Mouse (Mus musculus): ENCODE data around the gene Efcab9.
"Not testable (repeated sequence)": the region's sequence is repeated elsewhere in the genome, so short reads cannot be mapped to it uniquely, and the experiment has no call there.

Gene Efcab9

DNA sequence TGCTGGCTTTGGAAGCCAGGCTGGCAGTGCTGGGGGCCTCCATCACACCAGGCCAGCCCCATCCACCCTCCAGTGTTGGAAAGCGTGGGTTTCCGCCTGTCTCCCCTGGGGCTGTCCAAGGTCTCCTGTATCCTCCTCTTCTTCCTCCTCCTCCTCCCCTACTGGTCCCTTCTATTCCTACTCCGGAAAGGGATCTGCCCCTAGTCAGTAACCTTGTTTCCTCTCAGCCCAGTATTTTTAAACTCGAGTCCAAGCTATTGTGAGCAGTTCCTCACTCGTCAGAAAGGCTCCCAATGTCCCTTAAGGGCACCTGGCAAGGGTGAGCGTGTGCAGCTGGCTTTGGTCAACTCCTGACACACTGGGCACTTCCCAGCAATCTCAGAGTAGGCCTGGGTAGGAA is 6.6 kb upstream of the Efcab9 start:
- no peak for DNase-seq (ENCODE audit: low read depth)

DNA sequence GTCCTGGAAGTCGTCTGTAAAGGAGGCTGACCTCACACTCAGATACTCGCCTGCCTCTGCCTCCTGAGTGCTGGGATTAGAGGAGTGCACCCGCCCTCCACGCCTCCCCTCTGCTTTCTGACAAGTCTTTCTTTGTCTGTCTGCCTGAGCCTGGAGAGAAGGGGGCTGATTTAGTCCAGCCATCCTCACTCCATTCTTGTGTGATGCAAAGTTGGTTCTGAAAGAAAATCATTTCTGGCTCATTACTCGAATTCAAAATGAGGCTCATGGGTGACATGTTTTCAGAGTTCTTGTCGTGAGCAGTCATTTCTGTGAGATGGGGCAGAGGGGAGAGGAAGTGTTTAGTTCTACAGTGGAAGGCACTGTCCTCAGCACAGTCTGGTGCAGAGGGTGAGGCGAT is 5.1 kb upstream of the Efcab9 start:
- no peak for DNase-seq (ENCODE audit: low read depth)

DNA sequence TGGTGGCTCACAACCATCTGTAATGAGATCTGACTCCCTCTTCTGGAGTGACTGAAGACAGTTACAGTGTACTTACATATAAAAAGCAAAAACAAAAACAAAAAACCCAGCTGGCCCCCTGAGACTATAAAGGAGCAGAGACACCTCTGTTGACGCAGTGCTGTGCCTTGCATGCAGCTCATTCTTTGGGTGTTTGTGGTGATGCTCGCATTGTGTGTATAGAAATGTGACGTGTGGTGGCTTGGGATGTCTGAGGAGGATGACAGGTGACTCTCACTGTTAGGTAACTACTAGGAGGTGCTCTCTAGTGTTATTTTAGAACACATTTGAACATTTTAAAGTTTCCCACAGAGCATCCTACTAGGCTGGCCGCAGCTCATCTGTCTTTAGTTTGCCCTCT is 3.8 kb upstream of the Efcab9 start:
- DNase-seq (ENCODE audit: low read depth), result no peak

DNA sequence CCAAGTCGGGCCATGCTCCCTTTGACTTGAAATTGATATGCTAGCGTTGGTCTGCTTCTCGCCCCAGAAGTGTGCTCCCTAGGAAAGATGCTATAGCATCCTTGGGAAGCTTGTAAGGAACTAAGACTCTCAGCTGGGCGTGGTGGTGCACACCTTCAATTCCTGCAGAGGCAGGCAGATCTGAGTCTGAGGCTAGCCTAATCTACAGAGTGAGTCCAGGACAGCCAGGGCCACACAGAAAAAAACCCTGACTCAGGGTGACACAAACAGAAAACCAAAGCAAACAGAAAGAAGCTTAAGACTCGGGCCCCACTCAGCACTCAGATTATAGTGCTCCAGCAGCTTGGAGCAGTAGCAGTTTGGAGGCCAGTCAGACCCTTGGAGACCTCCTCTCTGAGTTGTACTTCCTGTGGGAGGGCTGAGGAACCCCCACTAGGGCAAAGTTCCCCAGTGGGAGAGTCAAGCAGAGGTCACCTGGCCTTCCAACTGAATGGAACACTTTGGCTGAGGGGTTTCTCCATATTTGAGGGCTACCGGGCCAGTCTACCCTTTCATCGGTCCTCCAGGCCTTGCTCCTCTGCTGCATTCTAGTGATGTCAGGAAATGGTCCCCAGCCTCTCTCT is 2.7 kb upstream of the Efcab9 start:
- no peak for DNase-seq (ENCODE audit: low read depth)

GRCm38 (mm10) chr11:32533482-32534261 is 1.8 kb upstream of the Efcab9 start:
- peak; percentile 65 for DNase-seq (ENCODE audit: low read depth)

GRCm38 (mm10) chr11:32532765-32533481 is 1.0 kb upstream of the Efcab9 start, which contains the start of gene Stk10:
Gene Stk10, plus strand, starts transcription at chr11:32533305.
- peak; percentile 64 for DNase-seq (ENCODE audit: low read depth)

GRCm38 (mm10) chr11:32530151-32530550 is 1.7 kb downstream of the Efcab9 start:
- no peak for DNase-seq (ENCODE audit: low read depth)

DNA sequence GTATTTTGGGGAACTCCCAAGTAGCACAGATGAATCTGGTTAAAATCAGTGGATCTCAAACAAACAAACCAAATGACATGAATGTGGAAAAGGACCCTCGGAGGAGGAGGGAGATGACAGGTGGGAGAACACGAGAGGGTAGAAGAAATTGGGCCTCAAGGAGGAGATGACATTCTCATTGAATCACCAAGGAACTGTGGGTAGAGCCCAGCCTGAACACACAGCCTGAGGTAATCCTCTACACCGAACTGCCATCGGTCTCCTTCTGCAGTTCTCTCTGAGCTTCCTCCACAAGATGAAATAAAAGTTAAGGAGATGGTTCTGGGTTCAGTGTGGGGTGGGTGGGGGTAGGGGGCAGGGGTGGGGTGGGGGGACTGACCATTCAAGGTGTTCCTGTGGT is 4.9 kb downstream of the Efcab9 start:
- DNase-seq (ENCODE audit: low read depth), result no peak

GRCm38 (mm10) chr11:32524122-32524920 is 7.6 kb downstream of the Efcab9 start:
- no peak for DNase-seq (ENCODE audit: low read depth)

- DNase-seq (ENCODE audit: low read depth), result no peak
Measured at GRCm38 (mm10) chr11:32521246-32521645, 10.6 kb downstream of the Efcab9 start.

DNA sequence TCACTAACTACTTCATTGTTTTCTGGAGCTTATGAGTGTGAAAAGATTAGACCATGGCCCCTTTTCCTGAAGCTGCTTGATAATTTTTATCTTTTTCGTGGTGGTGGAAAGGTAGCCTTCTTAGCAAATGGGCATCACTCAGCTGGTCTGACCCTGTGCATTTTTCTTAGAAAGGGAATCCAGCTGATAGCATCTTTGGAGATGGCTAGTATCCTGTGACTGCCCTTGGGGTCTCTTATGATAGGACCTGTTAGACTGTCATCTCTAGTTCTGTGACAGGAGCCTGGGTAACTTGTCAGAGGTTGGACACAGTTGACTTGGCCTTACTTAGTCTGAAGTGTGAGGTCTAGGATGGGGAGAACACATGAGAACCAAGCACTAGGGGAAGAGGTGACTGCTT is 12.5 kb downstream of the Efcab9 start:
- no peak for DNase-seq (ENCODE audit: low read depth)

DNA sequence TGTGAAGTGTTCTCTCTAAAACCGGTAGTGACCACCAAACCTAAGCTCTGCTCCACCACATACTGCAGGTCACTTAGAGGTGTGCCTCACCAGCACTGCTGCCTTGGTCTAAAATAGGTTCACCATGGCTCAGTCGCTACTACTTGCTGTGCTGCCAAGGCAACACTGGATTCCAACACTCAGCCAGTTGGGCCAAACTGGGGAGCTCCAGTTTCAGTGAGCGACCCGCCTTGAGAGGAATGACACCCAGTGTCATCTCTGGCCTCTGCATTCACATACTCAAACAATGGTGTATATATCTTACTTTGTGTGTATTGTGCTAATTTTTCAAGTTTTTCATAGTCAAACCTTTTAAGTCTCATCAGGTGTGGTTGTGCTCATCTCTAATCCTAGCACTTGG is 13.1 kb downstream of the Efcab9 start:
- no peak for DNase-seq (ENCODE audit: low read depth)

DNA sequence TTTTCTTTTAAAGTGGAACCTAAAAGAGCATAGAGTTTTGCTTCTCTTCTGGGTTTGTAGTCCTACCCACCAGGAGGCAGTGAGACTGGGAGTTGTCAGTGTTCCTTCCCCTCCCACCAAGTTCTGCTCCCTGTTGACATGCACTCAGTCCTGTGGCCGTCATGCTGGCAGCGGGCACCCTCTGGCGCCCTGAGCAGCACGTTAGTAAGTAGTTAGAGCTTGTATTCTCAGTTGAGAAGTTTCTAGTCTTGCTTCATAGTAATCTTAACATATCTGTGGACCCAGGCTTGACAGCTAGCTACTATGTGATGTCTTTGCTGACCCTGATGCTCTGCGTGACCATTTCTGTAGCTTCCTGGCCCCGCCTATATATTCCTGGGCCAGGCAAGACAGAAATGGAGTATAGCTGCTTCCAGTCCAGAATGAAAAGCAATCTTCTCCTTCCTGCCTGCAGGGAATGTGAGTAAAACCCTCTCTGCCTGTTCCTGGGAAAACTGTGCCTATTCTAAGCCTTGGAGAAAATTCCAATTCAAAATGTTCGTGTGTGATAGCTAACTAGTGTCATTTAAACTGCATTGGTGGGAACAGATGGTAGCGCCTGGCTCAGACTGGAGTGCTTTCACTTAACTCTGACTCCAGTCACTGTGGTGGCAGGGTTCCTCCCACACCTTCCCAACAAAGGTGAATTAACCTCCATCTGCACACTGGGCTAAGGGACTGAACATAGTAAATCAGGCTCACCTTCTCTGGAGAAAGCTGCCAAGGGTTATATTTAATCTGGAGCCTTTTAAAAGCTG is 14.8 kb downstream of the Efcab9 start:
- no peak for DNase-seq (ENCODE audit: low read depth)

- no peak for DNase-seq (ENCODE audit: low read depth)
Measured at GRCm38 (mm10) chr11:32516091-32516490, 15.8 kb downstream of the Efcab9 start.

- DNase-seq (ENCODE audit: low read depth), result not testable (repeated sequence)
Measured at GRCm38 (mm10) chr11:32514853-32515252, 17.0 kb downstream of the Efcab9 start.

- no peak for DNase-seq (ENCODE audit: low read depth)
Measured at GRCm38 (mm10) chr11:32510930-32511329, 21.0 kb downstream of the Efcab9 start.

DNA sequence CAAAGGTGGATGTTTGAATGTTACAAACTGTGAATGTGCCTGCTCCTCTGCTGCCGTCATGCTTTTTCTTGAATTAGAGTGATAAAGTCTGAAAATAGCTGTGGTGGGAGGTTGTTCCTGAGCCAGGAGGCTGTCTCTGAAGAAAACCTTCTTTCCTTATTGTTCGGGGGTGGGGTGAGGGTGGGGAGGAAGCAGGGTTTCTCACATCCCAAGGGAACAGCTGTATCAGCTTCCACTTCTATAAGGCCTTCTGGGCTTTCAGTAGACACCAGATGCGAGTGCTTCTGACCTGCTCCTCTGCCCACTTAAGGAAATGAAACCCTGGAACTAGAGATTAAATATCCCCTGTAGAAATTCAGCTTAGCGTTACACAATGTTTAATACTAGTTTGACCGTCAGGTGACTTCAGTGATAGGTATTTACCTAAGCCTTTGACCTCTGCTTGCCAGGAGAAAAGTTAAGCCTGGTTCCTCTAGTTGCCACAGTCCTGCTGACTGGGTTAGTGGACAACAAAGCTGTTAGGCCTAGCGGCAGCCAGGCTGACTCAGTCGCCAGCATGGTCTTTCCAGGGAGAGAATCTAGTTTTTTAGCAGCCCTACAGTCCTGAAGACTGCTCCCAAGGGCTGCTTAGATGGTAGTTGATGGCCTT is 26.7 kb downstream of the Efcab9 start:
- DNase-seq (ENCODE audit: low read depth), result no peak

DNA sequence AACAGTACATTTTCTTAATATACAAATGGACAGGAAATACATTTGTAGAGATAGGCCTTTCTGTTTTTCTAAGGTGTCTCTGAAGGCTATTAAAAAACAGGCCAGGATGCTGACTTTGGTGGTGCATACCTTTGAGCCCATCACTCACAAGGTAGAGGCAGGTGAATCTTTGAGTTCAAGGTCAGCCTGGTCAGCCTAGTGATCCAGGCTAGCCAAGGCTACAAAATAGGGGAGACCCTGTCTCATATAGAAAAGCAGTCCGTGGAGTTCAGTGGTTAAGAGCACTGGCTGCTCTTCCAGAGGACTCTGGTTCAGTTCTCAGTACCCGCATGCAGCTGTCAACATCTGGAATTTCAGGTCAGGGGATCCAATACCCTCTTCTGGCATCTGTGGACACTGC is 28.2 kb downstream of the Efcab9 start:
- no peak for DNase-seq (ENCODE audit: low read depth)

DNA sequence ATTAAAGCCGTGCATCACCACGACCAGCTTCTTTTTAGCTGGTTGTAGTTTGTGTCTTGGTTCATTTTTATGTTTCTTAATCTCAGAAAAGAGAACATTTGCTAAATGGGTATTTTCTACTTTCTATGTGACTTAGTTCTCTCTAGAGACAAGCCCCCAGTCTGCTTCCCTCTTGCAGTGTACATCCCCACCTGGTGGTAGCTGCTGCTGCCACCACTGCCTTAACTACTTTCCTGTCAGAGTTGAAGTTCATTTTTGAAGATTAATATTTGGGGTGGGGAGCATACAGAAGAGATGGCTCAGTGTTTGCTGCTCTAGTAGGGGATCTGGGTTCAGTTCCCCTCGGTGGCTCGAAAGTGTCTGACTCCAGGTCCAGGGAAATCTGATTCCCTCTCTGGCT is 31.9 kb downstream of the Efcab9 start:
- no peak for DNase-seq (ENCODE audit: low read depth)

DNA sequence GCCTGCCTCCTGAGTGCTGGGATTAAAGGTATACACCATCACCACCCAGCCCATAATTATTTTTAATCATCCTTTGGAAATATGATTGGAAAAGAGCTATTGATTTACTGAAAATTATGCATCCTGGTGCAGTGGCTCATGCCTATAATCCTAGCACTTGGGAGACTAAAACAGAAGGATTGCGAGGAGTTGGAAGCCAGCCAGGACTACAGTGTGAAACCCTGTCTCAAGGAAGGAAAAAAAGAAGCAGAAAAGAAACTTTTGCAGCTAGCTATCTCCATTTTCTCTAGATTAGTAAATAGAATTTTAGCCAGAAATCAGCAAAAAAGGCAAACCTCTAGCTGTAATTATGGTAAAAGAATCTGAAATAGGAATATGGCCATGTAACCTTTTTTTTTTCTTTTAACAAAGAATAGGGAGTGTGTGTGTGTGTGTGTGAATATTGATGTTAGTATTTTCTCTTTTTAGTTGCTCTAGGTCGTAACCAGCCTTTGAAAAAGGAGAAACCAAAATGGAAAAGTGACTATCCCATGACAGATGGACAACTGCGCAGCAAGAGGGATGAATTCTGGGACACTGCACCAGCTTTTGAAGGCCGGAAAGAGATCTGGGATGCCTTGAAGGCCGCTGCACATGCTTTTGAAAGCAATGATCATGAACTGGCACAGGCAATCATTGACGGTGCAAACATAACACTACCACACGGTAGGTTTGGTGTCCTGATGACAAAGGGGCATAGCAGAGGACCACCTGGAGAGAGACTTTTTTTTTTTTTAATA is 32.9 kb downstream of the Efcab9 start:
- DNase-seq (ENCODE audit: low read depth), result no peak

Data from c-Kit-positive CD71-negative TER-119-negative erythroid progenitor cells, embryonic 14.5 days (primary cell).